Mouse (Mus musculus) stomach, embryonic 16.5 days (tissue): ENCODE data around the gene Phf12. TPM values are rescaled to one million over a fixed set of nuclear protein-coding genes. Genes with fewer than 3 reads are reported as not detected.

Source experiments
- ATAC-seq: fragments of 200-750 bp; cut with Nextera tagmentation; 2 replicates; pipeline ENCODE4 v1.8.0; 2017; ENCODE audit warnings: moderate number of reproducible peaks, moderate TSS enrichment; ENCODE audit not compliant: insufficient read depth, low FRiP score
- H3K27ac ChIP-seq: fragments of 300-500 bp; sonication (generic); 2 replicates; pipeline ENCODE4 v1.5.1; 2014; ENCODE audit warnings: low read length
- H3K27me3 ChIP-seq: fragments of 300-500 bp; sonication (generic); 2 replicates; pipeline ENCODE4 v1.6.1; 2014; ENCODE audit warnings: low read length, control low read depth, mixed read lengths; ENCODE audit not compliant: control insufficient read depth, insufficient read depth
- H3K36me3 ChIP-seq: fragments of 300-500 bp; sonication (generic); 2 replicates; pipeline ENCODE4 v1.6.1; 2014; ENCODE audit warnings: low read length; ENCODE audit not compliant: control insufficient read depth, insufficient read depth
- H3K4me1 ChIP-seq: fragments of 300-500 bp; sonication (generic); 2 replicates; pipeline ENCODE4 v1.6.1; 2014; ENCODE audit warnings: low read length, control low read depth, mixed read lengths; ENCODE audit not compliant: control insufficient read depth, insufficient read depth
- H3K4me2 ChIP-seq: fragments of 300-500 bp; sonication (generic); 2 replicates; pipeline ENCODE4 v1.6.1; 2014; ENCODE audit warnings: low read depth, low read length, mixed read lengths
- H3K4me3 ChIP-seq: fragments of 300-500 bp; sonication (generic); replicated peaks from 2 replicates; pipeline ENCODE4 v1.5.1; 2014; ENCODE audit warnings: mild to moderate bottlenecking, low read length
- H3K9ac ChIP-seq: fragments of 300-500 bp; sonication (generic); 2 replicates; pipeline ENCODE4 v1.6.1; 2014; ENCODE audit warnings: low read length
- H3K9me3 ChIP-seq: fragments of 300-500 bp; sonication (generic); replicated peaks from 2 replicates; pipeline ENCODE4 v1.6.1; 2016; ENCODE audit warnings: low read length, control low read depth; ENCODE audit not compliant: control insufficient read depth
- WGBS: fragments of 180-500 bp; shearing (Covaris S2); extraction: QIAGEN DNeasy Blood & Tissue Kit; methylation state at CpG from one replicate; pipeline ENCODE4 v1.1.7; 2014; 5-methylcytosine and 5-hydroxymethylcytosine counted together
- polyA plus RNA-seq: library from polyadenylated mRNA; unstranded; fragments of >200 nt; fragmentation: Nextera tagmentation; extraction: Ambion mirVana; gene quantifications from 2 replicates; pipeline ENCODE4 v1.2.1, GENCODE M21; 2015

Gene Phf12
- polyA plus RNA-seq, 1 experiment from 2014 or later = 10.9 TPM

GRCm38 (mm10) chr11:77966037-77966391 lies 16.5 kb upstream of the Phf12 start:
- Histone ChIP-seq H3K36me3 (no peaks in the 10 kb centered on the region), H3K4me2 (no peak overlapping the region), H3K4me1 (no peaks in the 10 kb centered on the region), H3K27me3 (no peaks in the 10 kb centered on the region), H3K9me3 (no peaks in the 10 kb centered on the region), H3K27ac (no peak overlapping the region), H3K4me3 (no peak overlapping the region), H3K9ac (no peak overlapping the region)
- ATAC-seq = no peak
- 58% methylated on average over 5 of the region's 5 CpGs for WGBS

- under 1% methylated on average over 4 of the region's 4 CpGs for WGBS
- Histone ChIP-seq H3K27me3 (no peaks in the 10 kb centered on the region), H3K9me3 (no peaks in the 10 kb centered on the region)
These were observed 15.4 kb upstream of the Phf12 start for GRCm38 (mm10) chr11:77967114-77967513.

GRCm38 (mm10) chr11:77968786-77969185 lies 13.8 kb upstream of the Phf12 start:
- Histone ChIP-seq H3K4me2 (no peak overlapping the region), H3K27ac (no peak overlapping the region), H3K9ac (no peak overlapping the region), H3K36me3 (no peaks in the 10 kb centered on the region), H3K4me3 (no peak overlapping the region), H3K9me3 (no peaks in the 10 kb centered on the region), H3K27me3 (no peaks in the 10 kb centered on the region), H3K4me1 (no peaks in the 10 kb centered on the region)
- WGBS = 65% methylated on average over 4 of the region's 4 CpGs
- no peak for ATAC-seq

More at GRCm38 (mm10) chr11:77967114-77967513, 15.4 kb upstream of the Phf12 start:
- Histone ChIP-seq H3K36me3 (no peaks in the 10 kb centered on the region), H3K4me2 (no peak overlapping the region), H3K4me1 (no peaks in the 10 kb centered on the region), H3K27ac (no peak overlapping the region), H3K9ac (no peak overlapping the region), H3K4me3 (no peak overlapping the region)
- ATAC-seq = no peak

GRCm38 (mm10) chr11:77970718-77971117 lies 11.8 kb upstream of the Phf12 start:
- no peaks in the 10 kb centered on the region for H3K36me3 ChIP-seq
- peaks cover 9% of the 10 kb centered on the region; the same call in 1 of the 2 replicates for H3K27me3 ChIP-seq
- no peak overlapping the region for H3K9ac ChIP-seq
- H3K4me3 ChIP-seq = no peak overlapping the region
- no peak for ATAC-seq
- H3K9me3 ChIP-seq = no peaks in the 10 kb centered on the region
- H3K27ac ChIP-seq = no peak overlapping the region
- no peak overlapping the region for H3K4me2 ChIP-seq
- H3K4me1 ChIP-seq = no peaks in the 10 kb centered on the region
- WGBS = 78% methylated on average over 6 of the region's 6 CpGs

GRCm38 (mm10) chr11:77973520-77973919 lies 9.0 kb upstream of the Phf12 start:
- H3K27ac ChIP-seq = no peak overlapping the region
- H3K9ac ChIP-seq = no peak overlapping the region
- no peak overlapping the region for H3K4me3 ChIP-seq
- H3K4me1 ChIP-seq = no peaks in the 10 kb centered on the region
- H3K36me3 ChIP-seq = no peaks in the 10 kb centered on the region
- 84% methylated on average over 7 of the region's 7 CpGs for WGBS
- H3K4me2 ChIP-seq = no peak overlapping the region
- ATAC-seq = no peak; the same call in 1 of the 2 replicates
- no peaks in the 10 kb centered on the region for H3K9me3 ChIP-seq
- H3K27me3 ChIP-seq = peaks cover 17% of the 10 kb centered on the region

GRCm38 (mm10) chr11:77974325-77974724 lies 8.2 kb upstream of the Phf12 start:
- no peaks in the 10 kb centered on the region for H3K36me3 ChIP-seq
- no peak overlapping the region for H3K4me3 ChIP-seq
- ATAC-seq = no peak
- no peaks in the 10 kb centered on the region for H3K9me3 ChIP-seq
- no peaks in the 10 kb centered on the region for H3K4me1 ChIP-seq
- H3K9ac ChIP-seq = no peak overlapping the region
- no peak overlapping the region for H3K27ac ChIP-seq
- WGBS = 36% methylated on average over 15 of the region's 15 CpGs
- peaks cover 17% of the 10 kb centered on the region for H3K27me3 ChIP-seq
- H3K4me2 ChIP-seq = no peak overlapping the region

GRCm38 (mm10) chr11:77975873-77976272 lies 6.7 kb upstream of the Phf12 start:
- Histone ChIP-seq H3K27me3 (peaks cover 17% of the 10 kb centered on the region), H3K9ac (no peak overlapping the region), H3K4me3 (no peak overlapping the region), H3K36me3 (no peaks in the 10 kb centered on the region), H3K4me1 (no peaks in the 10 kb centered on the region), H3K27ac (no peak overlapping the region), H3K9me3 (no peaks in the 10 kb centered on the region), H3K4me2 (no peak overlapping the region)
- ATAC-seq = no peak
- 25% methylated on average over 4 of the region's 4 CpGs for WGBS

GRCm38 (mm10) chr11:77978161-77978560 lies 4.4 kb upstream of the Phf12 start:
- no peak overlapping the region for H3K4me3 ChIP-seq
- no peaks in the 10 kb centered on the region for H3K9me3 ChIP-seq
- no peak overlapping the region for H3K4me2 ChIP-seq
- H3K27ac ChIP-seq = no peak overlapping the region
- H3K4me1 ChIP-seq = peaks cover 4% of the 10 kb centered on the region; the same call in 1 of the 2 replicates
- WGBS = 74% methylated on average over 6 of the region's 6 CpGs
- H3K9ac ChIP-seq = no peak overlapping the region
- H3K36me3 ChIP-seq = no peaks in the 10 kb centered on the region
- peaks cover 17% of the 10 kb centered on the region for H3K27me3 ChIP-seq
- ATAC-seq = no peak

GRCm38 (mm10) chr11:77979221-77979809 lies 3.2 kb upstream of the Phf12 start:
- H3K27ac ChIP-seq = no peak overlapping the region
- H3K4me2 ChIP-seq = no peak overlapping the region
- 75% methylated on average over 8 of the region's 8 CpGs for WGBS
- H3K36me3 ChIP-seq = no peaks in the 10 kb centered on the region
- ATAC-seq = no peak
- H3K4me1 ChIP-seq = peaks cover 4% of the 10 kb centered on the region; the same call in 1 of the 2 replicates
- H3K4me3 ChIP-seq = no peak overlapping the region
- H3K9ac ChIP-seq = no peak overlapping the region
- H3K9me3 ChIP-seq = no peaks in the 10 kb centered on the region
- peaks cover 12% of the 10 kb centered on the region for H3K27me3 ChIP-seq
